20 mouse cellular contexts compared by ENCODE assay signal in the genomic region with DNA sequence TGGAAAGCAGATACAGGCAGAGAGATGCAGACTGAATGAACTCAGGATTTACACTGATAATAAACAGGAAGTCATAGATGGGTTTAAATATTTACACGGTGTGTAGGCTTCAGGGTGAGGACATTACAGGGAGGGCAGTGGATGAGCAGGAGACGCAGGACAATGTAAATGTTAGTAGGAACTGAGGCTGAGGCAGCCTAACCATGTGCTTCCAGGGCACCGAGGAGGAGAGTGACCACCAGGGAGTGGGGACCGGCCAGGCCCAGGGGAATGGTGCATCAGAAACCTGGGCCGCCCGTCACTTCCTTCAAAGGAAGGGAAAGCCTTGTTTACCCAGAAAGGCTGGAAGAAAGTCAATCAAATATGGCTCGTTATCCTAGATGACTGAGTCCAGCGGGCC. TPM values are rescaled to one million over a fixed set of nuclear protein-coding genes. Genes with fewer than 3 reads are reported as not detected.
DNase-seq lines count a peak whose midpoint lies in the region; TF ChIP-seq lines count a peak whose summit lies in the region.
"Had no signal": no experiment of that assay in that cellular context is flagged by ENCODE, and none has a peak within 500 bp of the region (broad histone marks: within the 10 kb centered on the region; RNA-seq: fewer than 3 reads in every experiment).

No protein-coding gene starts in this region.

- TF ChIP-seq CTCF in lung, adult 2 months (IDR thresholded peaks at IDR 0.05; ENCODE audit: insufficient read depth, low read length) = no peak

- 0 out of 2 replicates have a peak, but pooled peaks have one; percentile 18 for TF ChIP-seq POLR2A in lung, adult 2 months (IDR thresholded peaks at IDR 0.05; ENCODE audit: borderline replicate concordance, extremely low read depth, low read depth, low read length)

- H3K27ac ChIP-seq in limb, embryonic 10.5 days = peak overlapping the region; percentile 67; the same call in 1 of the 2 replicates
- H3K27ac ChIP-seq: embryonic facial prominence, embryonic 12.5 days; hindbrain, postnatal 0 days; limb, embryonic 15.5 days; midbrain, embryonic 10.5 days had no signal

- no peaks in the 10 kb centered on the region for H3K27me3 ChIP-seq in limb, embryonic 10.5 days (ENCODE audit: low read depth, poor library complexity, severe bottlenecking)
- H3K27me3 ChIP-seq: embryonic facial prominence, embryonic 12.5 days; limb, embryonic 15.5 days had no signal

- WGBS in lung, adult 2 months = 31% methylated on average over 8 of the region's 8 CpGs
- whole genome bisulfite sequencing in limb, embryonic 10.5 days = 59% methylated on average over 8 of the region's 8 CpGs

- DNase-seq in lung, adult 2 months = no peak
- DNase-seq in lung, postnatal 14 days = no peak
- DNase-seq in limb, embryonic 10.5 days (ENCODE audit: low spot score) = no peak
- peak; percentile 64 for DNase-seq in lung, postnatal 36 days
- no peak for DNase-seq in cerebellum, adult 9-11 months
- DNase-seq in right cerebral cortex, adult 2 months (ENCODE audit: low spot score in 2 of 2) = no peak
- no peak for DNase-seq in ovary, postnatal 36 days (ENCODE audit: low spot score)
- DNase-seq: adrenal gland, adult 8-10 months; cerebellum, adult 9-10 months; gastrocnemius, postnatal 25 days; heart, postnatal 36 days; kidney, adult 8-10 months; kidney, postnatal 14 days; liver, postnatal 0 days; right cerebral cortex, postnatal 14 days; thymus, postnatal 25 days had no signal

- H3K36me3 ChIP-seq in limb, embryonic 10.5 days = no peaks in the 10 kb centered on the region
- H3K36me3 ChIP-seq: embryonic facial prominence, embryonic 12.5 days; limb, embryonic 15.5 days; midbrain, embryonic 10.5 days had no signal

- H3K9me3 ChIP-seq in limb, embryonic 10.5 days (replicated peaks) = no peaks in the 10 kb centered on the region
- H3K9me3 ChIP-seq: embryonic facial prominence, embryonic 12.5 days; limb, embryonic 15.5 days; midbrain, embryonic 10.5 days had no signal

- no peak overlapping the region for H3K4me3 ChIP-seq in lung, adult 2 months (replicated peaks; ENCODE audit: extremely low read depth, low read depth, low read length)
- H3K4me3 ChIP-seq in limb, embryonic 10.5 days = no peak overlapping the region
- H3K4me3 ChIP-seq: embryonic facial prominence, embryonic 12.5 days; limb, embryonic 15.5 days; midbrain, embryonic 10.5 days had no signal

- peaks cover 17% of the 10 kb centered on the region for H3K4me1 ChIP-seq in lung, adult 2 months (ENCODE audit: control insufficient read depth, insufficient read depth, low read length)
- peaks cover 26% of the 10 kb centered on the region for H3K4me1 ChIP-seq in limb, embryonic 10.5 days
- H3K4me1 ChIP-seq: limb, embryonic 15.5 days had no signal

RNA-seq across cellular contexts. Expression of gene Mrps18a, which starts 12.3 kb away (rescaled TPM):
- polyA plus RNA-seq in lung, adult 2 months (2012; rRNA removed) = 41.3 and 44.9 TPM in 2 replicates
- 184 and 192 TPM in 2 replicates for polyA plus RNA-seq in limb, embryonic 10.5 days (2016; fragmentation: Nextera tagmentation; extraction: Ambion mirVana)

RNA-seq across cellular contexts. Expression of gene Rsph9, which starts 45.5 kb away (rescaled TPM):
- polyA plus RNA-seq in lung, adult 2 months (2012; rRNA removed) = 26.0 and 28.1 TPM in 2 replicates
- 7.7 and 10.0 TPM in 2 replicates for polyA plus RNA-seq in limb, embryonic 10.5 days (2016; fragmentation: Nextera tagmentation; extraction: Ambion mirVana)

RNA-seq across cellular contexts. Expression of gene Mad2l1bp, which starts 54.8 kb away (rescaled TPM):
- 13.1 and 13.8 TPM in 2 replicates for polyA plus RNA-seq in lung, adult 2 months (2012; rRNA removed)
- polyA plus RNA-seq in limb, embryonic 10.5 days (2016; fragmentation: Nextera tagmentation; extraction: Ambion mirVana) = 37.7 and 39.2 TPM in 2 replicates
